Mouse (Mus musculus): ENCODE measurements around the gene Pdzd2. TPM values are rescaled to one million over a fixed set of nuclear protein-coding genes. Genes with fewer than 3 reads are reported as not detected.

Pdzd2 gene
- polyA plus RNA-seq, 1 experiment, result 125 TPM

- WGBS, result 71% methylated on average over 5 of the region's 5 CpGs
- no peak for DNase-seq
- TF ChIP-seq POLR2A (IDR thresholded peaks at IDR 0.05; ENCODE audit: borderline replicate concordance, extremely low read depth, low read depth, low read length) (no peak), CTCF (IDR thresholded peaks at IDR 0.05; ENCODE audit: insufficient read depth, low read length) (no peak)
- H3K4me1 ChIP-seq (ENCODE audit: control insufficient read depth, insufficient read depth, low read length), result no peaks in the 10 kb centered on the region
- H3K4me3 ChIP-seq (replicated peaks; ENCODE audit: extremely low read depth, low read depth, low read length), result no peak overlapping the region
Observed at GRCm38 (mm10) chr15:12314584-12314983, 425.1 kb downstream of the Pdzd2 start.

GRCm38 (mm10) chr15:12313255-12313654 is 426.5 kb downstream of the Pdzd2 start:
- WGBS, result 10% methylated on average over 1 of the region's 1 CpGs
- no peaks in the 10 kb centered on the region for H3K4me1 ChIP-seq (ENCODE audit: control insufficient read depth, insufficient read depth, low read length)
- TF ChIP-seq POLR2A (IDR thresholded peaks at IDR 0.05; ENCODE audit: borderline replicate concordance, extremely low read depth, low read depth, low read length) (no peak), CTCF (IDR thresholded peaks at IDR 0.05; ENCODE audit: insufficient read depth, low read length) (no peak)
- H3K4me3 ChIP-seq (replicated peaks; ENCODE audit: extremely low read depth, low read depth, low read length), result no peak overlapping the region
- DNase-seq, result no peak

- H3K4me3 ChIP-seq (replicated peaks; ENCODE audit: extremely low read depth, low read depth, low read length), result no peak overlapping the region
- TF ChIP-seq CTCF (IDR thresholded peaks at IDR 0.05; ENCODE audit: insufficient read depth, low read length), result no peak
- no peak for TF ChIP-seq POLR2A (IDR thresholded peaks at IDR 0.05; ENCODE audit: borderline replicate concordance, extremely low read depth, low read depth, low read length)
- no peak for DNase-seq
- H3K4me1 ChIP-seq (ENCODE audit: control insufficient read depth, insufficient read depth, low read length), result peaks cover under 1% of the 10 kb centered on the region; the same call in 1 of the 2 replicates
- WGBS, result 86% methylated on average over 7 of the region's 7 CpGs
Observed at GRCm38 (mm10) chr15:12311465-12311864, 428.3 kb downstream of the Pdzd2 start.

GRCm38 (mm10) chr15:12310676-12311075 is 429.0 kb downstream of the Pdzd2 start:
- no peak for DNase-seq
- H3K4me1 ChIP-seq (ENCODE audit: control insufficient read depth, insufficient read depth, low read length), result peaks cover 2% of the 10 kb centered on the region; the same call in 1 of the 2 replicates
- 85% methylated on average over 4 of the region's 4 CpGs for WGBS
- no peak for TF ChIP-seq POLR2A (IDR thresholded peaks at IDR 0.05; ENCODE audit: borderline replicate concordance, extremely low read depth, low read depth, low read length)
- TF ChIP-seq CTCF (IDR thresholded peaks at IDR 0.05; ENCODE audit: insufficient read depth, low read length), result no peak
- no peak overlapping the region for H3K4me3 ChIP-seq (replicated peaks; ENCODE audit: extremely low read depth, low read depth, low read length)

Other genes with a start within 250 kb of the Pdzd2 start
- 7.1 and 8.7 TPM in 2 replicates for gene 6030458C11Rik, start 84.7 kb upstream of the Pdzd2 start, polyA plus RNA-seq (2012; rRNA removed)
- 10.3 and 12.4 TPM in 2 replicates for gene Drosha, start 84.9 kb upstream of the Pdzd2 start, polyA plus RNA-seq (2012; rRNA removed)

Data from lung, adult 2 months (tissue).